Mouse (Mus musculus): ENCODE measurements around the gene Tns1.

GRCm38 (mm10) chr1:74069085-74069835 lies 55.0 kb downstream of the Tns1 start:
- no peak for TF ChIP-seq CTCF (IDR thresholded peaks at IDR 0.05; ENCODE audit: borderline replicate concordance, extremely low read depth, insufficient read depth, insufficient read length)
- TF ChIP-seq POLR2A (IDR thresholded peaks at IDR 0.05; ENCODE audit: borderline replicate concordance, extremely low read depth, insufficient read depth, insufficient read length, poor library complexity, severe bottlenecking): no peak
